Mouse (Mus musculus) gonadal fat pad, adult 2 months (tissue): ENCODE results near the gene Ucp1. TPM values are rescaled to one million over a fixed set of nuclear protein-coding genes. Genes with fewer than 3 reads are reported as not detected.
A peak's percentile ranks its signal among the peaks of the same experiment; 100 is the strongest.
"Not testable (repeated sequence)": the region's sequence is repeated elsewhere in the genome, so short reads cannot be mapped to it uniquely, and the experiment has no call there.

ENCODE experiments used
- DNase-seq: peaks from one replicate; pipeline ENCODE4 v3.0.0-alpha.2; 2012; ENCODE audit warnings: low read depth
- polyA plus RNA-seq: library from polyadenylated mRNA; depleted of rRNA; stranded (reverse); fragments of >200 nt; gene quantifications from 2 replicates; pipeline ENCODE4 v1.2.3, GENCODE M21; 2012; rRNA removed

Gene Ucp1
- polyA plus RNA-seq, result 0.25 and 0.59 TPM in 2 replicates

DNA sequence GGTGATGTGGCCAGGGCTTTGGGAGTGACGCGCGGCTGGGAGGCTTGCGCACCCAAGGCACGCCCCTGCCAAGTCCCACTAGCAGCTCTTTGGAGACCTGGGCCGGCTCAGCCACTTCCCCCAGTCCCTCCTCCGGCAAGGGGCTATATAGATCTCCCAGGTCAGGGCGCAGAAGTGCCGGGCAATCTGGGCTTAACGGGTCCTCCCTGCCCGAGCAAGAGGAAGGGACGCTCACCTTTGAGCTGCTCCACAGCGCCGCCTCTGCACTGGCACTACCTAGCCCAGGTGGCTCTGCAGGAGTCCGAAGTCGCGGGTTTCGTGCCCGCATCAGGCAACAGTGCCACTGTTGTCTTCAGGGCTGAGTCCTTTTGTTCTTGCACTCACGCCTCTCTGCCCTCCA is at the start of gene Ucp1:
Ucp1 (plus strand) TSS at position 177 of the 400 bp plus-strand sequence.
- DNase-seq, result no peak

DNA sequence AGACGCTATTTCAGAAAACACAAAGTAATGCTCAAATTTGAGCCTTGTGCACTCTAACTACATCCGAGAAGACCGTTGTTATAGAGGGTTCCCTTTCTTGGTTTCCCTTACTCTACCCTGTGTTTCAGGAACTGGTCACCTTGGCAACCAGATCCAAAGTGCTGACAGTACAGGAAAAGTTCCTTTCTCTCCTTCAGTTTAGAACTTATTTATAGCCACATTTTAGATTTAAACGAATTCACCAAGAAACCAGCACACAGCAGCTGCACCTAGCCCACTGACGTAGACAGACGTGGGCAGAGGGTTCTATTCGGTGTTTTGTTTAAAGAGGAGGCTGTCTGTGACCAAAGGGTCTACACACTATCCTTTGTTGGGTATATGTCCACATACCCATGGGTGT is 46.0 kb upstream of the Ucp1 start:
- DNase-seq, result no peak

DNA sequence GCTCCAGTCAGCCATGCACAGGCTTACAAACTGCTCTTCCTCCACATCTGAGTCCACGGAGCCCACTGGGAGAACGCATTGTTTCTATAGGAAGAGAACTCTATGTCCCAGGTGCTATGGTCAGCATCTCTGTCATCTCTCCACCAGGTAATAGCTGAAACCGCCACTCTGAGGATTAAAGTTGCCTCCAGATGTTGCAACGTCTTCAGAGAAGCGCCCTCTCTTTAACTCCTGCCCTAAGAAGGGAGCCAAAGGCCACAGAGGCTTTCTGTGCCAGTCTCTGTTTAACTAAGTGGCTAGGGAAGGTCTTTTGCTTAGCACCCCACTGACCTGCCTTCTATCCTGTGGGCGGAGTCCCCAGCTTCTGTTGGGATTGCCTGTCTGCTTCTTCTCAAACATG is 39.3 kb upstream of the Ucp1 start:
- peak; percentile 71 for DNase-seq

DNA sequence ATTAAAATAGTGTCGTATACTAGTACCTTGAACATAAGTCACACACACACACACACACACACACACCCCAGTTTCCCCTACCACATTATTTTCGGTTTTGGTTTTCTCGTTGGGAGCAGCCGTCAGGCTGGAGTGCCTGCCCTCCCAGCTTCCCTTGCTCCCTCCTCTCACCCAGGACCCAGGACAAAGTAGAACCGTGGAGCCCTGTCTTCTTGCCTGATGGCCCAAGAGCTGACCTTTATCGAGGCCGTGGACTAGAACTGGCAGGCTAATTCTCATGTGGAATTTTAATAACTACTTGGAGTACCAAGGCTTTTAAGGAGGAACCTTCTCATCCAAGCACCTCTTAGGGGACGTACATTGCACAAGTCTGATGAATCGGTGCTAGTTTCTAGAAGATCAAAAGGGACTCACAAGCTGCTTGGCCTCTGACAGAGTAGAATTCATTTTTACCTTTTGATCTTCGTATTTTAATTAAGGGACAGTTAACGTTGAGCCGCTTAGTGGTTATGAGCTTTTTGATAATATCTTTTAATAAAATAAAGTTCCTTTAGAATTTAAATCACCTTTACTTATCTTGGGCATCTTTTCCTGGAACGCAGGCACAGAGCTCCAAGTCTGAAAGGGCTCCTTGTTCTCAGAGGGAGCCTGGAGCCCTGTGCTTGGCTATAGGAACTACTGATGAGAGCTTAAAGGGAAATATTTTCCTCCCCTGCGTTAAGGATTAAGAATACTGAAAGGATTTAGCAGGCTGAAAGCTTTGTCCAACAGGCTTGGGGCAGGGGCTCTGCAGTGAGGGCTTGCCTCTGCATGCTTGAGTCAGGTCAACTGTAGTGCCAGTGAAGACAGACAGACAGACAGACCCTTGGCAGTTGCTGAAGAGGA is 38.5 kb upstream of the Ucp1 start:
- DNase-seq, result peak; percentile 91

DNA sequence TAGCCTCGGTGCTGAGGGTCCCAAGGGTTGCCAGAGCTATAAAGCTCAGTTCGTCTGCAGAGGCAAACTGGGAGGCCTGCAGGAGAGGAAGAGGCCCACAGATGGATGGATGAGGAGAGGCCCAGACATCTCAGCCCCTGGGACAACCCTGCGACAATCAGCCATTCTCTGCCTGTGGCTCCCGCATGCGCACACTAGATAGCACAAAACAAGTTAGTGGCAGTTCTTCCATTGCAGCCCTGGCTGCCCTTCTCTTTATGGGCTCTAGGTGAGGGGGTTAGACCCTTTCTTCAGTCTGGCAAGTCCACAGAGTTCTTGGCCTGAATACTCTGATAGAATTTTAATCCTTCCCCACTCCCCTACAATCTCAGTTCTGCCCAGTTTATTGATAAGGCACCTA is 37.4 kb upstream of the Ucp1 start:
- DNase-seq, result no peak

DNA sequence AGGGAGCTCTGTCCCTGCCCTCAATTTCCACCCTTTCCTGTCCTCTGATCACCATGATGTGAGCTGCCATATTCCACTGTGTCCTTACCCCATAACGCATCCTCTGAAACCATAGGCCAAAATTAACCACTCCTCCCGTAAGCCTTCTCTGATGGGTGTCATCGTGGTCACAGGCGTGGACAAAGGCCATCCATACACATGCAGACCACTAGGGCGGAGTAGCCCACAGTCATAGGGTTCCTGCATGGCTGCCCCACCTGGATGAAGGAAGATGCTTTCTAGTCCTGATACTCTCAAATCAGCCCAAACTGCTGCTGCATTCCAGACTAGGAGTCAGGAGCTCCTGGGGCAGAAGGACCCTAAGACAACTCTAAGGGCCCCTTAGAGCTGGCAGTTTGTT is 32.5 kb upstream of the Ucp1 start:
- DNase-seq, result no peak

DNA sequence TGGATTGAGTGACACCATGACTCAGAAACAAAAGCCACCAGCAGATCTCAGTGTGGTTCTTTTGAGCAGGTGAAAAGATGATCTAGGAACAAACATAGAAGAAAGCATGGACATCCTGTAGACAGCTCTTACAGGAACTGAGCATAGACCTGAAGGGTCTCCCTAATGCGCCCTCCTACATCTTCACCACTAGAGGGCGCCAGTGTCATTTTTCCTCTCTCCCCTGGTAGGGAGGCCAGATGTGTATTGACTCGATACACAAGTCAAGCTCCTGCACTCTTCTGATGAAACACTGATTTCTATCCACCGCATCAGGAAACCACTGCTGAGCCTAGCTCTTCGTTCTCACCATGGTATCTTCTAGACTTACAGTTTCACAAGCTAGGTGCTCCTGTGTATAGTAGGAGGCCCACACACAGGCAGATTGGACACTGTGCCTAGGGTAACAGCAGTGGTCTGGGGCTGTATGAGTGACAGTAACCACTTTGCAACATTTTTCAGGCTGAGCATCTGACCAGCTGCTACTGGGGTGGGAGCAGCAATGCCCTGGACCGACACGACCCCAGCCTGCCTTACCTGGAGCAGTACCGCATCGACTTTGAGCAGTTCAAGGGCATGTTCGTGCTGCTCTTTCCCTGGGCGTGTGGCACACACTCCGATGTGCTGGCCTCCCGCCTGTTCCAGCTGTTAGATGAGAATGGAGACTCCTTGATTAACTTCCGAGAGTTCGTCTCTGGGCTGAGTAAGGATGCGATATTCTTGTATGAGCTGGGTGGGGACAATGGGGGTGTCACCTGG is 29.5 kb upstream of the Ucp1 start:
- DNase-seq, result no peak

DNA sequence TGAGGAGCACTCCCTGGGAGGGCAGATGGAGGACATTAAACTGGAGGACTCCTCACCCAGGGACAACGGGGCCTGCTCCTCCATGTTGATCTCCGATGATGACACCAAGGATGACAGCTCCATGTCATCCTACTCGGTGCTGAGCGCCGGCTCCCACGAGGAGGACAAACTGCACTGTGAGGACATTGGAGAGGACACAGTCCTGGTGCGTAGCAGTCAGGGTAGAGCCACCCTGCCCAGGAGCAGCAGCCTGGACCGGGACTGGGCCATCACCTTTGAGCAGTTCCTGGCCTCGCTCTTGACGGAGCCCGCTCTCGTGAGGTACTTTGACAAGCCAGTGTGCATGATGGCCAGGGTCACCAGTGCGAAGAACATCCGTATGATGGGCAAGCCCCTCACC is 19.0 kb upstream of the Ucp1 start:
- no peak for DNase-seq

DNA sequence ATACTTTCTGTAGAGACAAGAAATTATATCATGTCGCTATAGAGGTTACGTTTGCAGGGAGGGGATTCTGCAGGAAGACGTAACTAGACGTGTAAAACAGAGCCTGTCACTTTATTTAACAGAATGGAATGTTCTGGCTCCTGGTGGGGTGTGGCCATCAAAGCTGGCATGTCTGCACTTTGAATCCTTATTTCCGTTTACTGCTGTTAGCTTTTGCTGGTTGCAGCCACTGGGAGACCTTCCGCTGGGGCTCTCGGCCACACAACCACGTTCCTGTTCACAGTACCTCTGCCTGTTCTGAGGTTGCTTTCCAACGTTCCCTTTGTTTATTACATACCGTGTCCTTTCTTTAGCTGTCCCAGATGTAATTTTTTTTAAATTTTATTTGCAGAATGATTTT is 17.7 kb upstream of the Ucp1 start:
- no peak for DNase-seq

DNA sequence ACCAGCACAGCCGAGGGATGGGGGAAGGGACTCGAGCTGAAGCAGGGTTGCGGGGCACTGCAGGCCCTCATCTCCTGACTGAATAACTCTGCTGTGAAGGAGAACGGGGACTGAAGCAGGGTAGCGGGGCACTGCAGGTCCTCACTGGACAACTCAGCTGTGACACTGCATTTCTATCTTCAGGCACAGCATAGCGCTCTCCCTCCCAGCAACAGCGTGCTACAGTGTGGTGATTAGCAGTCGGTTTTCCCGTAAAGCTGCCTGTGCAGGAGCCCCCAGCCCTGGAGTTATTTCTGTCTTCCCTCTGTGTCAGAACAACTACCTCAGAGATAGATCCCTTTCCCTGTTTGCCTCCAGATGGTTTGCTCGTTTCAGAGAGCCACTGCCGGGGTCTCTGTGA is 15.7 kb upstream of the Ucp1 start:
- no peak for DNase-seq

DNA sequence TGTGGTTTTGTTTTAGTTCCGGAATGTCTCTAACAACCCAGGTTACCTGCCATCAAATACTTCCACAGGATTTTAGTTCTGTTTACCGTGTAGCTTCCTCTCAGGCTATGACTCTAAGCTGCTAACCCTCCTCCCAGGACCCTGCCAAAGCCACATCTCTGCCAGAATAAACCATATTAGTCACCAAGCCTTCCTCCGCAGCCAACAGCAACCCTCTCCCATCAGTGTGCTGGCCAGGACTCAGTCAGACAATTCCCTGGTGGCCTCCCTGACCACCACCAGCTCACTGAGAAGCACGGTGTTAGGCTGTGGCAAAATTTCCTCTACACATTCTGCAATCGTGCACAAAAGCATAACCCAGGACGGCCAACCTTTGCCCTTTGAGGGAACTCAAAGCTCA is 11.7 kb upstream of the Ucp1 start:
- DNase-seq, result no peak

DNA sequence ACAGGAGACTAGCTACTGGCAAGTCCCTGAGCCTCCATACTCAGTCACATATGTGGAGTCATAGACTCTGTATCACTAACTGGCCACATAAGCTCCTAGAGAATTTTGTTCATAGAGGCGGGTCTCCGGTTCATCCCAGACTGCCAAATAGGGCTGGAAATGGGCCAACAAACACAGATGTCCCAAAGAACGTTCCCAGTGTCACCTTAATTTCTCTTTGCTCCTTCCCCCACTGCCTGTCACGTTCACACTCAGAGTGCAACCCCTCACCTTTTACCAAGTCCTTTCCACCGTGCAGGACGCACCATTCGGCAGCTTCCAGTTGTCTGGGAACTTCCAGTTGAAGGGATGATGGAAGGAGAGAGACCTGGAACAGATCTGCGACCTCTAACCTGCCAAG is 4.8 kb upstream of the Ucp1 start:
- DNase-seq, result no peak

DNA sequence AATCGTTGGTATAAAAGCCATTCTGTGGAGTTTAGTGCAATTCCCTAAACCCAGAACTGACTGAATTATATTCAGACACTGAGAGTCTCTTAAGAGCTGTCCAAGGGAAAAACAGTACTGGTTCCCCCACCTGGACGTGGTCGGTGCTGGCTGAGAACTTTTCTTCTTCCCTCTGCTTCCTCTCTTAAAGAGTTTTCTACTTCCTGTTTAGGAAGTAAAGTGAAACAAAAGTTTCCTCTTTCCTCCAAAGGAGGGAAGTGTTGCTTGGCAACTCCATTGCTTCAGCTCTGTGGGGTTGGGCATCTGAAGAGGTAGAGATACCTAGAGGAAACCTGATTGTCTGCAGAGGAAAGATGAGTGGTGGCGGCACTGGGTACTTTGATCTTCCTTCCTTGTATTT is 7.2 kb downstream of the Ucp1 start:
- no peak for DNase-seq

DNA sequence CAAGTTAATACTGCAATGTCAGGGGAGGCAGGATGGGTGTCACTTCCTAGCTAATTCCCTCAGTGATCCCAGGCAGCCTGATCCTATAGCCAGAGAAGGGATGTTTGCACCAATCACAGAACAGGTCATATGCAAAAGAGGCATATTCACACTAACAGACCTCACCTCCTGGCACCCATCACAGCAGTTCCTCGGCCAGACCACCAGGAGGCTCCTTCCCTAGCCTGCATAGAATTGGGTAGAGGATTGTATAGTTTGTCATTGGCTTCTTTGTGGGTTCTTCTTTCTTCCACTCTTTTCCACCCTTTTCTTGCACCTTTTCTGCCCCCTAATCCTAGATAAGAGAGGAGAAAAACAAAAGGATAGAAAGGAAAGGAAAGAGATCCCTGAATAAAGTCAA is 10.0 kb downstream of the Ucp1 start:
- no peak for DNase-seq

DNA sequence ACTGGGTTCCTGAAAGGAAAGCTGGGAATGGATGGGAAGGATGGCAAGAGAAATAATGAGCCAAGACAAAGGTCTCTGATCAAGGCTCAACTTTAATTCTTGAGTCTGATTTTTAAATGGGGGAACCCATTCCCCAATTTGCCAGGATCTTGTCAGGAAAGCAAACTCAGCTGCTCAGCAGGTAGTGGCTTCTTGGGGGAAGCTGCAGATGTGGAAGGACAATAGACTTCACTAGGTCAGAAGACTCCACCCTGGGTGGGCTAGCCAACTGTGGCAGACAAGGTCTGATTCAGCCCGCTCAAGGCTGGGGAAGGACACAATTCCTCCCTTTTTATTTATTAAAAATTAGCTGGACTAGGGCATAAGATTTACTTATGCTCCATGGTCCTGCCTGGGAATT is 14.8 kb downstream of the Ucp1 start:
- DNase-seq, result no peak

DNA sequence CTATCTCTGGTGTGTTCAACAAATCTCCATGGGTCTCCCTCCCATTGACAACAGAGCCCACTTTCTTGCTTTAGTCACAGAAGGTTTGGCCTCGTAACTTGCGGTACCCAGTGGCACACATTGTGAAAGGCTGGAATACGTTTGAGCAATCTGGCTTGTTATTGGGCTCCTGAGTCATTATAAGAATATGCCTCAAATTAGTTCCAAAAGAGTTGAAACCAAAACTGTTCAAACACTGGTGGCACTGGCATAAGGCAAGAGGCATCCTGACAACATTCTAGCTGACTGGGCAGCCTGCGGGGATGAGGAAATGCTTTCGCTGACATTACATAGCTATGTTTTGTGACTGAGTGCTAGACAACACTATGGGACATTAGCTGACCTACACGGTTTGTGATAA is 19.7 kb downstream of the Ucp1 start:
- DNase-seq, result no peak

DNA sequence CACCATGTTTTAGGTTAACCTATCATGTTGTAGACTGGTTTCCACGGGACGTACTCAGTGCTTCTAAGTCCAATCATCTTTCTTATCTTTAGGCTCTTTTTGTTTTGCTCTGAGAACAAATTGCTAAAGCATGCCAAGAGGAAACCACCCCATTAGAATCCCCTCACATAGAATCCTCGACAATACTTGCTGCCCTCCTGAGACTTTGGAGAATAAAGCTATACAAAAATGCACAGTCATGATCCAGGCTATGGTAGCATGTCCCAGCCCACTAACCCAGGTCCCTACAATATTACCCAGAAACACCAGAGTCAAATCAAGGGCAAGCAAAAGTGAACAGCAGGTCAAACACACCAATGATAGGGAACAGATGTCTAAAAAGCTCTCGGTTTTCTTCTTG is 24.9 kb downstream of the Ucp1 start:
- DNase-seq, result not testable (repeated sequence)

DNA sequence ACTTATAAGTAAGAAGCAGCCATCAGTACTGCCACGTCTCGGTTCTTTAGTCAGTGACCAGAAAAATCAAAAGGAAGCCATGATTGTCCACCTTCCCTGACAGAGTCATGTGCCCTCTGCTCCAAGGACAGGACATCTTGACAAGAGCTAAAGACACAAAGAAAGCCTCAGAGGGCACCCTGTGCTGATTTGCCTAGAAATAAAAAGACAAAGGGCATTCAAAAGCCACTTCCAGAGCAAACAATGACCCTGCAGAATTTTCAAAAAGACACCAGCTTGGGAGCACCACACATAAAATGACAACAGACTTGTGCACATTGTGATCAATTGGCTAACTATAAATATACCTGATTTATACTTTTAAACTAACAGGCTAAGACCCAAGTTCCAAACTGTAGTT is 25.5 kb downstream of the Ucp1 start:
- DNase-seq, result no peak

DNA sequence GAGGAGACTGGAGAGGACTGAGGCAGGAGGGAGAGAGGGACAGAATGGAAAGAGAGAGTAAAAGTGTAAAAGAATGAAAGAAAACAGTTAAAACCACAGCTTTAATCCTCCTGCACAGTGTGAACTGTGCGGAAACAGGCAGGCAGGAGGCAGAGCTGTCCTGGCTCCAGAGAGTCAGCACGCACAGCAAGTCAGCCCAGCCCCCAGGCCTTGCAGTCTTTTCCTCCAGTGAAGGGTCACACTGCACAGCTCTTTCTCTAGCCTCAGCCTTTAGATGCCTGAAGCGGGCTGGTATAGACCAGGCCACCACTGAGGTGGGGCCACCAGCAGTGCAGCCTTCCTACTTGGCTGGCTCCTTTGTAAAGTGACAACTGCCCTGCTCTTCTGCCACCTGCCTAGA is 30.4 kb downstream of the Ucp1 start:
- DNase-seq, result no peak

DNA sequence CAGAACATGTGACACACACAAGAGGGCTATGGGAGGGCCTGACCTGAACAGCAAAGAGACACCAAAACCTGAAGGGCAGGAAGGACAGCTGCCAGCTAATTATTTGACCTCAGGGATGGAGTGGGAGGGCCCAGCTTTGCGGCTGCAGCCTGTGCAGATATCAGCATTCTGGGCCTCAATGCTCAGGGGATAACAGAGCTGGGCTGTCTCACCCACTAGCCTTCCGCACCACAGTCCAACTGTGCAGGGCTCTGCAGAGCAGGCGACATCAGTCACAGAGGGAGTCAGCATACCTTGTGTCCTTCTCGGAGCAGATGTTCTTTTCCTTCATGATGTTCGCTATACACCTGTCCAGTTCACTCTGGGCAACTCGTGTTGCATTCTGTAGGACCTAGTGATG is 32.2 kb downstream of the Ucp1 start:
- DNase-seq, result no peak

DNA sequence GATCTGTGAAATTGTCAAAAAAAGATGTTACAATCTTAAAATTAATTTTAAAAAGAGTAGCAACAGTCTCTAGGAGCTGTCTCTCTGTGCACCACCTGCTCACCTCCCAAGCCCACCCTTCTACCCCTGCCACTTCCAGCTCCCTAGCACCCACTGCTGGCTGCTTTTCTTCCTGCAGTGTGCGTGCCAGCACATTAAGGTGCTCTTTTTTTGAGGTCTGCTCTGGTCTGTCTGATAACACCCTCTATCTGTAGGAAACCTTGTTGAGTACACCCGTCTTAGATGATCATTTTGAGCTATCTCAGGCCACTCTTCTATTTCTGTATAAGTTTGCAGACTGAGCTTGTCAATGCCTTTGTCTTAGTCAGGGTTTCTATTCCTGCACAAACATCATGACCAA is 32.9 kb downstream of the Ucp1 start:
- DNase-seq, result no peak

DNA sequence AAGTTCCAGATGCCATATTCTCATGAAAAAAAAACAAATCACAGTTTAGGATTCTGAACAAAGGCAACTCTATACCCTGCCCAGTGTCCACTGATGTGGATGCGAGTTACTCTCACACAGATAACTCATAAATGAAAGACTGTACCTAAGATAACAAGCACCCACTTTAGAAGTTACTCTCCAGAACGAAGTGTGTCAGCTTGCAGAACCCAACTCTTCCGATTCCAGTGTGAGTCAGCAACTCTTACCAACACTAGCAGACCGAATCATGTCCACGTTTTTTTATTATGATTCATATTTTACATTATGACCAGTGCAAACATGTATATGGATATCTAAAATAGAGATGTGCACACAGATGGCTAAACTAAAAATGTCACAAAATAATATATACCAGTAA is 37.7 kb downstream of the Ucp1 start:
- DNase-seq, result no peak

DNA sequence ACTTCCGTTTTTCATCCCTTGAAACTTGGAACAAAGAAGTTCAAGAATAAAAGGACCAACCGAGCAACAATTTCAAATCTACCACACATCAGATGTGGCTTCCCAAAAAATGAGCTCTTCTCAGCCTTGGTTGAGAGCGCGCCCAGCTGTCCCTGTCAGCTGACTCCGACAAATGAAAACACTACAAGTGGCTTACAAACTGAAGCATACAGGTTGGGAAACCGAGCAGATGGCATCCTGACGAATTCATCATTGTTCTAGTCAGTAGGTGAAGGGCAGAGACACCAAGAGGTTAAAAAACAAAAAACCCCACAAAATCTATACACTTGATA is 41.4 kb downstream of the Ucp1 start:
- DNase-seq, result peak; percentile 8
